Mouse (Mus musculus) kidney, postnatal 25 days (tissue): ENCODE data around the gene Iqsec1.

Experiments
- DNase-seq, 2 experiments: peaks; one replicate each; pipeline ENCODE4 v3.0.0; 2021; ENCODE audit warnings: mixed read lengths in 2 of 2

Gene Iqsec1

GRCm38 (mm10) chr6:90950936-90951335 is 37.5 kb downstream of the Iqsec1 start:
- DNase-seq: no peak

- DNase-seq: no peak
These were observed 40.4 kb downstream of the Iqsec1 start for GRCm38 (mm10) chr6:90948097-90948496.

- DNase-seq: peak; percentile 78 to 79
These were observed 42.8 kb downstream of the Iqsec1 start for GRCm38 (mm10) chr6:90945560-90946230.

- peak; percentile 4 to 36 for DNase-seq
These were observed 47.2 kb downstream of the Iqsec1 start for GRCm38 (mm10) chr6:90941257-90941656.

GRCm38 (mm10) chr6:90933656-90934055 is 54.8 kb downstream of the Iqsec1 start:
- DNase-seq: no peak

GRCm38 (mm10) chr6:90928806-90929205 is 59.7 kb downstream of the Iqsec1 start:
- DNase-seq: no peak

- no peak for DNase-seq
These were observed 63.0 kb downstream of the Iqsec1 start for GRCm38 (mm10) chr6:90925472-90925871.

GRCm38 (mm10) chr6:90924796-90925195 is 63.7 kb downstream of the Iqsec1 start:
- no peak for DNase-seq

- DNase-seq: no peak
These were observed 64.1 kb downstream of the Iqsec1 start for GRCm38 (mm10) chr6:90924379-90924778.

- no peak for DNase-seq
These were observed 67.1 kb downstream of the Iqsec1 start for GRCm38 (mm10) chr6:90921259-90921946.

GRCm38 (mm10) chr6:90920510-90921220 is 67.8 kb downstream of the Iqsec1 start:
- no peak for DNase-seq

- DNase-seq: peak in 1 of 2 experiments; percentile 13
These were observed 68.7 kb downstream of the Iqsec1 start for GRCm38 (mm10) chr6:90919636-90920420.

GRCm38 (mm10) chr6:90915585-90915984 is 72.9 kb downstream of the Iqsec1 start:
- DNase-seq: no peak

GRCm38 (mm10) chr6:90913771-90914170 is 74.7 kb downstream of the Iqsec1 start:
- no peak for DNase-seq

- DNase-seq: no peak
These were observed 75.7 kb downstream of the Iqsec1 start for GRCm38 (mm10) chr6:90912768-90913167.

- no peak for DNase-seq
These were observed 84.3 kb downstream of the Iqsec1 start for GRCm38 (mm10) chr6:90904143-90904542.

- DNase-seq: no peak
These were observed 88.2 kb downstream of the Iqsec1 start for GRCm38 (mm10) chr6:90900302-90900701.

- no peak for DNase-seq
These were observed 89.2 kb downstream of the Iqsec1 start for GRCm38 (mm10) chr6:90899266-90899665.

GRCm38 (mm10) chr6:90898107-90898506 is 90.4 kb downstream of the Iqsec1 start:
- no peak for DNase-seq

GRCm38 (mm10) chr6:90892401-90892800 is 96.1 kb downstream of the Iqsec1 start:
- no peak for DNase-seq

GRCm38 (mm10) chr6:90889356-90890285 is 98.9 kb downstream of the Iqsec1 start:
- no peak for DNase-seq
